Mouse (Mus musculus): Measurements from ENCODE around the gene Sele. TPM values are rescaled to one million over a fixed set of nuclear protein-coding genes. Genes with fewer than 3 reads are reported as not detected.

Sele gene
- total and polyA plus RNA-seq, 3 experiments: 0.23 to 0.70 (median 0.70) TPM

- H3K27ac ChIP-seq: no peak overlapping the region
- no peaks in the 10 kb centered on the region for H3K4me1 ChIP-seq (ENCODE audit: control insufficient read depth, insufficient read depth, low read length)
- TF ChIP-seq POLR2A (IDR thresholded peaks at IDR 0.05; ENCODE audit: insufficient read depth, low read depth, low read length): no peak
- TF ChIP-seq EP300 (IDR thresholded peaks at IDR 0.05; ENCODE audit: insufficient read depth, low read depth, low read length): no peak
- TF ChIP-seq CTCF (IDR thresholded peaks at IDR 0.05): no peak
- WGBS: 80% methylated on average over 9 of the region's 9 CpGs
- no peak overlapping the region for H3K9ac ChIP-seq (ENCODE audit: low read depth, low read length)
- intact Hi-C loops (cut with DNase I): no loop called here
- no peaks in the 10 kb centered on the region for H3K36me3 ChIP-seq (ENCODE audit: control insufficient read depth, insufficient read depth, low read length)
- no peak overlapping the region for H3K4me3 ChIP-seq
- DNase-seq: no peak
- H3K27me3 ChIP-seq (ENCODE audit: control insufficient read depth, insufficient read depth, low read length): no peaks in the 10 kb centered on the region
- no peaks in the 10 kb centered on the region for H3K79me2 ChIP-seq (replicated peaks; ENCODE audit: control insufficient read depth, insufficient read depth, low read length)
Measured at GRCm38 (mm10) chr1:164073091-164073490, 25.1 kb downstream of the Sele start.

- TF ChIP-seq EP300 (IDR thresholded peaks at IDR 0.05; ENCODE audit: insufficient read depth, low read depth, low read length): no peak
- TF ChIP-seq POLR2A (IDR thresholded peaks at IDR 0.05; ENCODE audit: insufficient read depth, low read depth, low read length): no peak
- TF ChIP-seq CTCF (IDR thresholded peaks at IDR 0.05): no peak
- no peak overlapping the region for H3K27ac ChIP-seq
- no peaks in the 10 kb centered on the region for H3K27me3 ChIP-seq (ENCODE audit: control insufficient read depth, insufficient read depth, low read length)
Measured at GRCm38 (mm10) chr1:164073803-164074202, 25.8 kb downstream of the Sele start.

DNA sequence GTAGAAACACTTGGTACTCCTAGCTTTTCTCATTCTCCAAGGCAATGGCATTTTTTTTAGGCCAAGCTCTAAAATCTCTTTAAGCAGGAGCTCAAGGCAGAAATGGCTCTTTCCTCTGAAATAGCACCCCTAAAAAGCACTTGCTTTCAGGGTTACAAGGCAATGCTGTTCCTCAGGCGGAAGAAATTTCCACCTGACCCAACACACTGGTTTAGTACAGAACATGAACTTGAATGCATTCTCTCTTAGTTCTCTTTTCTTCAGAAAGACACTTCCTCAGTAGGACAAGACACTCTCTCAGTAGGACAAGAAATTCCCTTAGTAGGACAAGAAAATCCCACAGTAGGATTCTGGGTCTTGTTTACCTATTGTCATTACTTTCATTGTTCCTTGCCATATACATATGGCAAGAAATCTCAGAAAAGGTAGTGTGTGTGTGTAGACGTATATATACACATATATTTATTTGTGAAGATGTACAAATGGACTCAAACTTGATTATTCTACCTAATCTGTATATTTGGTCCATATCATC, 26.6 kb downstream of the Sele start:
- H3K27ac ChIP-seq: no peak overlapping the region
- no peaks in the 10 kb centered on the region for H3K36me3 ChIP-seq (ENCODE audit: control insufficient read depth, insufficient read depth, low read length)
- no peak overlapping the region for H3K9ac ChIP-seq (ENCODE audit: low read depth, low read length)
- no peaks in the 10 kb centered on the region for H3K79me2 ChIP-seq (replicated peaks; ENCODE audit: control insufficient read depth, insufficient read depth, low read length)
- TF ChIP-seq CTCF (IDR thresholded peaks at IDR 0.05) (no peak), POLR2A (IDR thresholded peaks at IDR 0.05; ENCODE audit: insufficient read depth, low read depth, low read length) (no peak), EP300 (IDR thresholded peaks at IDR 0.05; ENCODE audit: insufficient read depth, low read depth, low read length) (no peak)
- 89% methylated on average over 2 of the region's 2 CpGs for WGBS
- H3K27me3 ChIP-seq (ENCODE audit: control insufficient read depth, insufficient read depth, low read length): no peaks in the 10 kb centered on the region
- no peak overlapping the region for H3K4me3 ChIP-seq
- no peaks in the 10 kb centered on the region for H3K4me1 ChIP-seq (ENCODE audit: control insufficient read depth, insufficient read depth, low read length)
- no peak for DNase-seq
- intact Hi-C loops (cut with DNase I): no loop called here

More at GRCm38 (mm10) chr1:164073803-164074202, 25.8 kb downstream of the Sele start:
- no peak for DNase-seq
- WGBS: 63% methylated on average over 7 of the region's 7 CpGs
- intact Hi-C loops (cut with DNase I): no loop called here
- Histone ChIP-seq H3K4me3 (no peak overlapping the region), H3K79me2 (replicated peaks; ENCODE audit: control insufficient read depth, insufficient read depth, low read length) (no peaks in the 10 kb centered on the region), H3K4me1 (ENCODE audit: control insufficient read depth, insufficient read depth, low read length) (no peaks in the 10 kb centered on the region), H3K9ac (ENCODE audit: low read depth, low read length) (no peak overlapping the region), H3K36me3 (ENCODE audit: control insufficient read depth, insufficient read depth, low read length) (no peaks in the 10 kb centered on the region)

DNA sequence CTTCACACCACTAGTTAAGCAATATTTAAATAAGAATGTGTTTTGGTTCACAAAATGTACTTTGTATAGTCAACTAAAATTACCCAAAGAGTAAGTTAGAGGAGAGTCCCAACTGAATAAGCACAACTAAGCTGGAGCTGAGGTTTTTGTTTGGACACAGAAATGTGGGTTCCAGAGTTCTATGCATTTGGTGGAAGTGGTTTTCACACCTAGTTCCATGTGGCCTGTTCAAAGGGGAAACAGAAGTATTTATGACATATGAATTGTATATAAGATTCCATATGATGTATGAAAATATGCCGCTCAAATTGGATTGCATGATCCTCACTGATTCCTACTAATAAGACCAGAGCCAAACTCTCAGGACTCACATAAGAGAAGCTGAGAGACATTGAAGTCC, 27.4 kb downstream of the Sele start:
- Histone ChIP-seq H3K9ac (ENCODE audit: low read depth, low read length) (no peak overlapping the region), H3K79me2 (replicated peaks; ENCODE audit: control insufficient read depth, insufficient read depth, low read length) (no peaks in the 10 kb centered on the region), H3K4me3 (no peak overlapping the region), H3K36me3 (ENCODE audit: control insufficient read depth, insufficient read depth, low read length) (no peaks in the 10 kb centered on the region), H3K4me1 (ENCODE audit: control insufficient read depth, insufficient read depth, low read length) (no peaks in the 10 kb centered on the region), H3K27me3 (ENCODE audit: control insufficient read depth, insufficient read depth, low read length) (no peaks in the 10 kb centered on the region), H3K27ac (no peak overlapping the region)
- TF ChIP-seq CTCF (IDR thresholded peaks at IDR 0.05) (no peak), EP300 (IDR thresholded peaks at IDR 0.05; ENCODE audit: insufficient read depth, low read depth, low read length) (no peak), POLR2A (IDR thresholded peaks at IDR 0.05; ENCODE audit: insufficient read depth, low read depth, low read length) (no peak)
- no peak for DNase-seq
- intact Hi-C loops (cut with DNase I): no loop called here
- 98% methylated on average over 1 of the region's 1 CpGs for WGBS

DNA sequence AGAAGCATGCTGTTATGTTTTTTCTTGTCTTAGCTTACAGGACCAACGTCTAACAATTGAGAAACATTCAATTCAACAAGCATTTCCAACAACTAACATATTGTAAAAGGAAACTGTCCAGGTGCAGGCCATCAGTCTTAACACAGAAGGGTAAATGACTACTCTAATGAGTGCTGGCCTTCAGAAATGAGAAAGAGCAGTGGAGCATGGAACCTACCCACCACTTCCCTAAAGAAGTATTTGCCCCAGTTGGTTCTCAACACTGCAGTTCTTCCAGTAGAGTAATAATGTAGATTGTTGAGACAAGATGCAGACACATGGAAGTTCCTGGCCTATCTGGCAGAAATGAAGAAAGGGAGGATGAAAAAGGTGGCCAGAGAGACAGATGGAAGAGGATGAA, 28.4 kb downstream of the Sele start:
- WGBS: 24% methylated on average over 1 of the region's 1 CpGs
- intact Hi-C loops (cut with DNase I): no loop called here
- Histone ChIP-seq H3K9ac (ENCODE audit: low read depth, low read length) (no peak overlapping the region), H3K79me2 (replicated peaks; ENCODE audit: control insufficient read depth, insufficient read depth, low read length) (no peaks in the 10 kb centered on the region), H3K27ac (no peak overlapping the region), H3K4me1 (ENCODE audit: control insufficient read depth, insufficient read depth, low read length) (no peaks in the 10 kb centered on the region), H3K4me3 (no peak overlapping the region), H3K27me3 (ENCODE audit: control insufficient read depth, insufficient read depth, low read length) (no peaks in the 10 kb centered on the region), H3K36me3 (ENCODE audit: control insufficient read depth, insufficient read depth, low read length) (no peaks in the 10 kb centered on the region)
- TF ChIP-seq POLR2A (IDR thresholded peaks at IDR 0.05; ENCODE audit: insufficient read depth, low read depth, low read length): no peak
- no peak for TF ChIP-seq CTCF (IDR thresholded peaks at IDR 0.05)
- no peak for TF ChIP-seq EP300 (IDR thresholded peaks at IDR 0.05; ENCODE audit: insufficient read depth, low read depth, low read length)
- DNase-seq: no peak

DNA sequence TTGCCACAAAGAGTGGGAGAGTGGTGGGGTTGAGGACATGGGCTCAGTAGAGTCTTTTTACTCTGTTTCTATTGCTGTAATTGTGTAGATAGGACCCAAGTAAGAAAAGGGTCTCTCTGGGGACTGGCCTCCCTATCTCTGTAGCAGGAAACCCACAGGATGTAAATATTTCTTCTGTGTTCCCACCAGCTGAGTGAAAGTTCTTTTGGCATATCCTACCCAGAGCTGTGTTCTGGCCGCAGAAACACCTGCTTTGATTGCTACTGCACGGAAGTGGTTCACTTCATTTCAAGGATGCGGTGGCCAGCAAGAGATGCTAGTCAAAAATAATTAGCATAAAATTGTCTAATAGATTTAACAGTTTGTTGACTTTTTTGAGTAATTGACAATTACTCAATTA, 29.0 kb downstream of the Sele start:
- WGBS: 42% methylated on average over 3 of the region's 3 CpGs
- DNase-seq: no peak
- intact Hi-C loops (cut with DNase I): no loop called here
- Histone ChIP-seq H3K27me3 (ENCODE audit: control insufficient read depth, insufficient read depth, low read length) (no peaks in the 10 kb centered on the region), H3K4me3 (no peak overlapping the region), H3K4me1 (ENCODE audit: control insufficient read depth, insufficient read depth, low read length) (no peaks in the 10 kb centered on the region), H3K36me3 (ENCODE audit: control insufficient read depth, insufficient read depth, low read length) (no peaks in the 10 kb centered on the region), H3K9ac (ENCODE audit: low read depth, low read length) (no peak overlapping the region), H3K27ac (no peak overlapping the region), H3K79me2 (replicated peaks; ENCODE audit: control insufficient read depth, insufficient read depth, low read length) (no peaks in the 10 kb centered on the region)
- TF ChIP-seq CTCF (IDR thresholded peaks at IDR 0.05) (no peak), POLR2A (IDR thresholded peaks at IDR 0.05; ENCODE audit: insufficient read depth, low read depth, low read length) (no peak), EP300 (IDR thresholded peaks at IDR 0.05; ENCODE audit: insufficient read depth, low read depth, low read length) (no peak)

All from heart, adult 2 months (tissue).